8 mouse cellular contexts compared by ENCODE assay signal in genomic region chr4:133277104-133278026, GRCm38 (mm10). TPM values are rescaled to one million over a fixed set of nuclear protein-coding genes. Genes with fewer than 3 reads are reported as not detected.
DNase-seq lines count a peak whose midpoint lies in the region; ATAC-seq and TF ChIP-seq lines count a peak whose summit lies in the region.

Tmem222 (minus strand) TSS chr4:133277792.

- TF ChIP-seq POLR2A in limb, embryonic 14.5 days (IDR thresholded peaks at IDR 0.05; ENCODE audit: borderline replicate concordance, extremely low read depth, insufficient read depth, insufficient read length) = 0 out of 2 replicates have a peak, but pooled peaks have one; percentile 9

- TF ChIP-seq CTCF in midbrain, postnatal 0 days (IDR thresholded peaks at IDR 0.05) = no peak

- peak; percentile 96 for DNase-seq in 3T3-L1 (ENCODE audit: low read depth, low spot score)
- peak; percentile 84 to 94 for DNase-seq in adrenal gland, postnatal 4 days (ENCODE audit: low spot score in 2 of 2)
- peak; percentile 97 for DNase-seq in embryonic facial prominence, embryonic 14.5 days (ENCODE audit: low spot score)
- DNase-seq in heart, adult 8-10 months (ENCODE audit: low spot score) = peak; percentile 97
- peak; percentile 97 for DNase-seq in kidney, adult 9 months
- DNase-seq in limb, embryonic 14.5 days (ENCODE audit: low spot score) = peak; percentile 96
- DNase-seq in midbrain, postnatal 0 days (ENCODE audit: low spot score) = peak; percentile 98
- peak; percentile 87 to 94 for DNase-seq in spleen, postnatal 14 days (ENCODE audit: low spot score in 2 of 2)

- H3K27me3 ChIP-seq in embryonic facial prominence, embryonic 14.5 days (replicated peaks; ENCODE audit: control insufficient read depth, insufficient read depth, low read length) = no peaks in the 10 kb centered on the region
- no peaks in the 10 kb centered on the region for H3K27me3 ChIP-seq in limb, embryonic 14.5 days (ENCODE audit: control insufficient read depth, insufficient read depth, low read length)
- H3K27me3 ChIP-seq in midbrain, postnatal 0 days (ENCODE audit: insufficient read depth, low read length) = no peaks in the 10 kb centered on the region

- H3K4me1 ChIP-seq in embryonic facial prominence, embryonic 14.5 days (ENCODE audit: control insufficient read depth, insufficient read depth, low read length) = peaks cover 36% of the 10 kb centered on the region
- H3K4me1 ChIP-seq in limb, embryonic 14.5 days (ENCODE audit: control insufficient read depth, insufficient read depth, low read length) = peaks cover 24% of the 10 kb centered on the region
- H3K4me1 ChIP-seq in midbrain, postnatal 0 days (ENCODE audit: insufficient read depth, low read length) = peaks cover 11% of the 10 kb centered on the region; the same call in 1 of the 2 replicates

- H3K9ac ChIP-seq in embryonic facial prominence, embryonic 14.5 days (ENCODE audit: low read depth, low read length) = peak within 1 kb of the TSS; percentile 83
- H3K9ac ChIP-seq in limb, embryonic 14.5 days (ENCODE audit: low read depth, low read length, severe bottlenecking) = peak within 1 kb of the TSS; percentile 87
- peak within 1 kb of the TSS; percentile 89 for H3K9ac ChIP-seq in midbrain, postnatal 0 days (replicated peaks; ENCODE audit: low read length, poor library complexity, severe bottlenecking)

- peak within 1 kb of the TSS; percentile 74 for H3K4me3 ChIP-seq in embryonic facial prominence, embryonic 14.5 days (ENCODE audit: low read depth, low read length)
- peak within 1 kb of the TSS; percentile 89 for H3K4me3 ChIP-seq in limb, embryonic 14.5 days (replicated peaks; ENCODE audit: low read length)
- peak within 1 kb of the TSS; percentile 81 for H3K4me3 ChIP-seq in midbrain, postnatal 0 days (ENCODE audit: low read depth, low read length)

- ATAC-seq in embryonic facial prominence, embryonic 14.5 days (ENCODE audit: low read depth) = peak; percentile 92
- ATAC-seq in limb, embryonic 14.5 days (ENCODE audit: low FRiP score, low read depth) = peak; percentile 90
- ATAC-seq in midbrain, postnatal 0 days (ENCODE audit: low FRiP score) = peak; percentile 94

- H3K9me3 ChIP-seq in embryonic facial prominence, embryonic 14.5 days (ENCODE audit: control insufficient read depth, low read length) = no peaks in the 10 kb centered on the region
- H3K9me3 ChIP-seq in limb, embryonic 14.5 days (ENCODE audit: control insufficient read depth, low read length) = no peaks in the 10 kb centered on the region
- H3K9me3 ChIP-seq in midbrain, postnatal 0 days (ENCODE audit: low read length) = no peaks in the 10 kb centered on the region

- H3K27ac ChIP-seq in embryonic facial prominence, embryonic 14.5 days (replicated peaks; ENCODE audit: low read depth, low read length) = peak within 1 kb of the TSS; percentile 87
- peak within 1 kb of the TSS; percentile 92 for H3K27ac ChIP-seq in limb, embryonic 14.5 days (replicated peaks; ENCODE audit: low read depth, low read length)
- H3K27ac ChIP-seq in midbrain, postnatal 0 days (ENCODE audit: low read depth, low read length) = peak within 1 kb of the TSS; percentile 93

- no peaks in the 10 kb centered on the region; the same call in 1 of the 2 replicates for H3K36me3 ChIP-seq in embryonic facial prominence, embryonic 14.5 days (ENCODE audit: control insufficient read depth, insufficient read depth, low read length)
- H3K36me3 ChIP-seq in limb, embryonic 14.5 days (ENCODE audit: control insufficient read depth, insufficient read depth, low read length) = peaks cover 7% of the 10 kb centered on the region; the same call in 1 of the 2 replicates
- H3K36me3 ChIP-seq in midbrain, postnatal 0 days (ENCODE audit: insufficient read depth, low read length) = 0 out of 2 replicates have a peak, but pooled peaks cover 3% of the 10 kb centered on the region

- H3K4me2 ChIP-seq in embryonic facial prominence, embryonic 14.5 days (ENCODE audit: low read depth, low read length) = peak within 1 kb of the TSS; percentile 72
- H3K4me2 ChIP-seq in limb, embryonic 14.5 days (replicated peaks; ENCODE audit: low read depth, low read length, severe bottlenecking) = peak within 1 kb of the TSS; percentile 79
- H3K4me2 ChIP-seq in midbrain, postnatal 0 days (ENCODE audit: low read depth, low read length, poor library complexity, severe bottlenecking) = peak within 1 kb of the TSS; percentile 72

- WGBS in embryonic facial prominence, embryonic 14.5 days = under 1% methylated on average over 59 of the region's 73 CpGs
- under 1% methylated on average over 73 of the region's 73 CpGs for WGBS in limb, embryonic 14.5 days
- under 1% methylated on average over 66 of the region's 73 CpGs for WGBS in midbrain, postnatal 0 days

RNA-seq across cellular contexts. Expression of gene Tmem222, which starts in this region (rescaled TPM):
- total RNA-seq in adrenal gland, postnatal 4 days (2021) = 10 to 100 TPM; 65.5 to 78.0 TPM
- 68.3 and 80.7 TPM in 2 replicates for polyA plus RNA-seq in embryonic facial prominence, embryonic 14.5 days (2014; fragmentation: Nextera tagmentation; extraction: Ambion mirVana)
- total RNA-seq in heart, adult 8-10 months (2022) = 10 to 100 TPM; 29.3 to 39.8 (median 34.3) TPM
- polyA plus RNA-seq in limb, embryonic 14.5 days (2012; rRNA removed) = 101 and 119 TPM in 2 replicates
- polyA plus RNA-seq in limb, embryonic 14.5 days (2014; fragmentation: Nextera tagmentation; extraction: Ambion mirVana) = 81.6 and 84.1 TPM in 2 replicates
- 129 and 130 TPM in 2 replicates for total RNA-seq in midbrain, postnatal 0 days (2014; rRNA removed)
- 138 and 143 TPM in 2 replicates for polyA plus RNA-seq in midbrain, postnatal 0 days (2015; fragmentation: Nextera tagmentation; extraction: Ambion mirVana)

Comparison
In these comparisons a context has a peak if more than half of its experiments do, and no peak if none do; other contexts are left out.
1. Peak in every context shown above with its lines: DNase-seq, ATAC-seq, H3K4me3 ChIP-seq and H3K27ac ChIP-seq.